Mouse (Mus musculus) lung, postnatal 25 days (tissue): Measurements from ENCODE around the gene Syn1.

ENCODE experiments used
- DNase-seq: peaks from one replicate; pipeline ENCODE4 v3.0.0; 2022; ENCODE audit warnings: low spot score

The Syn1 gene

DNA sequence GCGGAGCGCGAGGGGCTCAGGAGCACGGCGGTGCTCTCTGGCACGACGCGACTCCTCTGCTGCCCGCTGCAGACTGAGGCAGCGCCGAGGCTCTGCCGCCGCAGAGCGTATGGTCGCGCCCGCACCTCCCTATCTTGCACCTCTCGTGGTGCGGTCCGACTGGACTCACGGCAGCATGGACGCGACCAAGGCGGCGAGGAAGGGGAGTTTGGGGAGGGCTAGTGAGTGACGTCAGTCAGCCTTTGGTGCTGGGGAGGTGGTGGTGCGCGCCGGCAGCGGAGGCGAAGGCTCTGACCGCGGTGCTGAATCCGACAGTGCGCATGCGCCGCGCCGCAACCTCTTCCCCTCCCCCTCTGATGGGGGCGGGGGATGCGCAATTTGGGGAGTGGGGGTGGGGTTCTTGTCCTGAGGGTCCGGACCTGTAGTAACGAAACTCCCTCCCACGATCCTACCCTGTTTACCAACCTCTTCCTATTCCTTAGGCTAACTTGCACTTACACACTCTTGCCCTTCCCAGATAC is at the start of gene Syn1:
TSS of gene Syn1 (minus strand) at position 161 of the 521 bp plus-strand sequence.
- DNase-seq = peak; percentile 77

DNA sequence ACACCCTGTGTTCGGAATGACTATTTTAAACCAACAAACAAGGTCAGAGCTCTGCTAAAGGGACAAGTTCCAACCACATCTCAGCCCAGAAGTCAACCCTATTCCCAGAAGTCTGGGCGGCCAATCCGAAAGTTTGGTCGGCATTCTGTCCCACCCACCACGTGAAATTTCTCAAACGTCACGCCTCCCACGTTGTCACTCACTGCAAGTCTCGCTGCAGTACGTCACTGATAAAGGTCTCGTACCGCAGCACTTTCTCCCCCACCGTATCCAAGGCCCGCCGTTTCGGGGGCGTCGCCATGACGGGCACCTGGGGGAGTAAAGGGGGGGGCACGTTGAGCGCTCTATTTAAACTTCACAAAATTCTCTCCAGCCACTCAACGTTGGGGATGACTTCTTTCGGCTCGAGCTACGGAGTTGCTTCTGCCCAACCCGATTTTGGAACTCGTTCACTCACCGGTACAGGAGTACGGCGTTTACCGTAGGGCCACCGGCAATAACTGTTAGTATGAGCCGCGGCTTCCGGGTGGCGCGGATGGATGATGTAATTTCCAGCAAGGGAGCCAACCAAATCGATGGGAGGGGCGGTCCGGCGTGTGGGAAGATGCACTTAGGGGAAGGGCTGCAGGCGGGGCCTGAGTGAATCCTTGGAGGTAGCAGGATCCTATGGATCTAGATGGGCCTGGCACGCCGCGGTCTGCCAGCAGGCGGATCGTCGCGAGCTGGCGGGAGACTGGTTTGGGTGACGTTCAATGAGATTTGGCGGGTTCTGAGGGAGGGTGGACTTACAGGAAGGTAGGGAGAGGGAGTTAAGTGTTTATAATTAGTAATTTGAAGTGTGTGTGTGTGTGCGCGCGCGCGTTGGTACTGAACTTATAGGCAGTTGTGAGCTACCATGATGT is 40.9 kb upstream of the Syn1 start, which contains the start of gene Uxt:
TSS of gene Uxt (minus strand) at position 541 of the 902 bp plus-strand sequence.
- peak; percentile 88 for DNase-seq

DNA sequence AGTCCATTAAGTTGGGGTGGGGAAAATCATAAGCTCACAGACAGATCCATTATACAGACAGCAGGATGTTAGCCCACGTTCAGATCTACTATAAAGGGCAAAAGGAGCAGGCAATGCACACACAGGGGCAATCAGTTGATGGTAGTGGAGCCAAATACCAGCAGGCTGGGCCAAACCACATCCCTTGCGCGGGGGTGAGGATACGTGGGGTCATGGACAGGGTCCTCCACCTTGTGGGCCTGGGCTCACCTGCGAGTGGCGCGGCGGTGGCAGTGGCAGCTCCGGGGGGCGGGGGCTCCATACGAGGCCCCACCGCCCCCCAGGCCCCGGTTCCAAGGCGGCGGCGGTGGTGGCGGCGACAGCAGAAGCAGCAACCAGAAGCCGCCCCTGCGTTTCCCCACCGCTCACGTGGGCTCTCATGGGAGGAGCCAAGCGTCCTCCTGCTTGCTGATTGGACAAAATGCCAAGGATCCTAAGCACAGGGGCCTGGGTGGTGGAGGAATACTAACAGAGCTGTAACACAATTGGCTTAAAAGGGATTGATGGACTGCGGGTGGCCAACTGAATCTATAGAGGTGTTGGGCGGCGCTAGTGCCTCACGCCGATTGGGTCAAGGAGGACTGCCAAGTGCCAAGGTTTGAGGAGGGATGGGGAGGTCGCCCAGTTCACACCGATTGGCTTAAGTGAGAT is 29.5 kb upstream of the Syn1 start, which contains the start of gene Elk1:
TSS of gene Elk1 (minus strand) at position 418 of the 690 bp plus-strand sequence.
- peak; percentile 89 for DNase-seq

DNA sequence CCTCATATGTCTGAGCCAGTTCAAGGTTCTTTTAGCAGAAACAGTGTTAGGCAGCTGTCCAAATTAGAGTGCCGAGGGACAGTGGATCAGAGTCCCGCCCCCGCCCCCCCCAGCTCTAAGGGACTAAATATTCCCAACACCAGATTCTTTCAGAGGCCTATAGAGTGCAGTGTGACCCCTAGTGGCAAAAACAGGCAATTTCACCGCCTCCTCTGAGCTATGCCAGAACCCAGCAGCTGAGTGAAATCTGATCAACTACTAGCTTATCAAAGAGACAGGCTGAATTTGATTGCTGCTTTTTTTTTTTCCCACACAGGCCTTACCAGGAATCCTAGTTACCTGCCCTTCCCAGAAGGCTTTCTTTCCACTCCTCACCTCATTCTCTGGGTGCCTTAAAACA is 25.3 kb upstream of the Syn1 start:
- peak; percentile 44 for DNase-seq

DNA sequence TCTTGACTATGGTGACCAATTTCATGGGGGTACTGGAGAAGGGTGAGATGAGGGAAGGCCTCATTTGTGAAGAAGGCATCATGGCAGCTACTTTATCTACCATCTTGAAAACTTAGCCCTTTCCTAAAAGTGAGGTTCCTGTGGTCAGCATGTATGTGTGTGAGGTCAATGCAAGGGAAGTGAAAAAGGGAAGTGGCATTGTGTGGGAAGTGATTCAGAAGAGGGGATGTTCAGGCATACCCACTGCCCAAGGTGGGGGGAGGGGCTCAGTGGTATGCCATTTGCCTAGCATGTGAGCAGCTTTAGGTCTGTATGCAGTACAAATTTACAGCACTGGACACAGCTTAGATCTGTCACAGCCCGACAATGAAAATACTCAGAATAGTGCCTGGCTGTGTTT is 11.2 kb upstream of the Syn1 start:
- DNase-seq = peak; percentile 36

DNA sequence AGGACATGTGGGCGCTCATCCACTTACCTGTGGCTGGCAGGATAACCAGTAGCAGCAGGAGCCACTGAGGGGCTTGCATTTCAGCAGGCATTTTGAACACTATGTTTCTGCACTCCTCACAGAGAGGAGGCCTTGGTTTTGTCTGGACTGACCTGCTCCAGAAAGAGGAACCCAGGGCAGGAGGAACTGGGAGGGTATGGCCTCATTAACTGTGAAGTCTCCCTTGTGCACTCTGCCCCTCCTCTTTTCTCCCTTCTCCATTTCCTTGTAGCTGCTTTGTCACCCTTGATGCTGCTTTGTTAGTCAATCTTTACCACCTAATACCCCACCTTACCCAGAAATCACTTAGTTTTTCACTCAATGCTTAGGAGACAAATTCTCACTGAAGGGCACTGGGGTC is 10.6 kb upstream of the Syn1 start, which contains the start of gene Cfp:
TSS of gene Cfp (minus strand) at position 192 of the 400 bp plus-strand sequence.
- peak; percentile 7 for DNase-seq

DNA sequence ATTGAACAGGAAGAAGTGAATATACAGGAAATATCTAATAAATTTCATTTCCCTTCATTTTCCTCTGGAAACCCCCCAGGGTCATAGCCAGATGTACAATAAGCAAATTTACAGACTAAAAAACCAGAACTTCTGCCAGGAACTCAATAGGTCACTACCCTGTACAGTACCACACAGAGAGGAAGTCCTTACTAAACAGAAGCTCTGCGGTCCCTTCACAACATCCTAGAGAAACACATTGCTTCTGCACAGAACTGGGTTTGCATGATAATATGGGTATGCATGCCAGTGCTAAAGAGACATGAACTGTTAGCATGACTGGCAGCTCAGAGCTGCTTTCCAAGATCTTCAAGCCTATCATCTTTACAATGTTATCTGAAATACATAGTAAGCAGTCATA is 9.1 kb upstream of the Syn1 start:
- DNase-seq = no peak

DNA sequence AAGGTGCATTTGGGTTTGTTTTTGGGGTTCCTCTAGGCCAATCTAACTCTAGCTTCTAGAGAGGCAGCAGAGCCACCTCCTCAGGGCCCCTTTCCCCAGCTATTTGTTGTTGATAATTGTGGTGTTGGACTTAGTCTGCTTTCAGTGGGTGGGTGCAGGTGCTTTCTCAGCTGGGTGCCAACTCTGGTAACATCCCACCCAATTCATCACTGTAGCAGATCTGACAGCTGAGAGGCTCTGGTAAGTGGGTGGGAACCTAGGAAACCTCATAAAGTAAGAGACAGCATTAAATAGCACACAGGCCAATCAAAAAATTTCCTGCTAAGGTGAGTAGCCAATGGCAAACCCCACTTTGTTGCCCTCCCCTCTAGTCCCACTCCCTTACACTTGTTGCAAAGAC is 4.2 kb upstream of the Syn1 start:
- no peak for DNase-seq

DNA sequence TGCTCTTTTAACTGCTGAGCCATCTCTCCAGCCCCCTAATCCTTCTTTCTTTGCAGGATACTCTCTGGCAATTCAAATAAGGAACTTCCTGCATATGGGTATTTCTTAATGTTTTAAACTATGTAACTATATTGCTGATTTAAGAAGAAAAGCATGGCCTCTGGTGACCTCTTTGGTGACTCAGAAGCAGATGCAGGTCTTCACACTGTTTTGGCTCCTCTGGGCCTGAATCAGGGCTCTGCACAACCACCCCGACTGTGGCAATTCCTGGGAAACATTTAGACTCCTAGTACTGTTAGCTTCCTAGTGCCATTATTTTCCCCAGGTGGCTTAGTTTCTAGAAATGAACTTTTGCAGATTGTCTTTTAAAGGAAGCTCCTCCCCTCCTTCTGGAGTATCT is 2.7 kb upstream of the Syn1 start:
- no peak for DNase-seq

DNA sequence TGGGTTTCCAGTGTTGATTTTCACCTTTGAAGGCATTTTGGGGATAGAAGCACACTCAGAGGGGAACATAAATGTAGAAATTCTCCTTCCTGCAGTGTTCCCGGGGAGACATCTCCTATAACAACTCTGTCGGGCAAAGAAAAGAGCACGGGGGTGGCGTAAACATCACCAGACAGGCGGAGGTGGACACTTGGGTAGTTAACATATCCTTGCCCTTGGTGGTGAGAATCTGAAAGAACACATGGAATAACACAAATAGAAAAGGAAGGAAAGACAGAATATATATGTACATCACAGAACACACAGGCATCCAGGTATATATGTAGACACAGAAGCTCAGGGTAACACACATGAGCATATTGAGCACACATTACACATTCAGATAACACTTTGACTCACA is 562 bp upstream of the Syn1 start:
- no peak for DNase-seq

DNA sequence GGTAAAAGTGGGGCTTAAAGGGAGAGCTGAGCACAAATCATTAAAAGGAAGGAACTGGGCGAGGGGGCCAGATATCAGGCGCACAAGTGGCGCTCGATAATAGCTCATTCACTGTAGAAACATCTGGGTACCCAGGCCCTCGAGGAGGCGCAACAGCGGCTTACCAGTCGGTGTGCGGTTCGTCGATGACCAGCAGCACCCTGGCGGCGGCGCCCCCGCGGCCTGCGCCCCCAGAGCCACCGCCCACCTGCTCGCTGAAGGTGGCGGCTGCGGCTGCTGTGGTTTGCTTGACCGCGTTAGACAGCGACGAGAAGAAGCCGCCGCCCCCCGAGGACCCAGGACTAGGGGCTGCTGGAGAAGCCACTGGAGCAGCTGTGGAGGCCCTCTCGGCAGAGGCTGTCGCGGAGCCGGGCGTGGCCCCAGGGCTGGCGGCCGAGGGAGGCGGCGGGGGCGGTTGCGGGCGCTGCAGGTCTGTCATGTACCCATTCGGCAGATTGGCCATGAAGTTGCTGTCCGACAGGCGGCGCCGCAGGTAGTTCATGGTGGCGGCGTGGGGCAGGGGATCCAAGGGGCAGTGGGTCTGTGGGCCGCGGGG is 458 bp downstream of the Syn1 start:
- no peak for DNase-seq

DNA sequence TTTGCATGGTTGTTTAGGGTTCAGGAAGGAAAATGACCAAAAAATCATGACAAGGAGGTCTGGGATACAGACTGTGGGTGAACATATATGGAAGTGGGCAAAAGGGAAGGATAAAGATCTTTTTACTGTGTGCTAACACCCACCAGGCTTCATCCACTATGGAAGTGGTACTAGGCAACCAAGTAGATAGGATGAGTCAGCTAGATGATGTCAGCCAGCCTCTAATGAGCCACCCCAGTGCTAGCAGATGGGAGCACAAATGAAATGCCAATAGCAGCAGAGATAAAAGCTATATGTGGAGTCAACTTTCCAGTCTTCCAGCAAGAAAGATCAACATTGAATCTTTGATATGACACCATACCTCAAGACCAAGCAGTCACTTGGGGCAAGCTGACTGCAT is 5.7 kb downstream of the Syn1 start:
- DNase-seq = no peak

DNA sequence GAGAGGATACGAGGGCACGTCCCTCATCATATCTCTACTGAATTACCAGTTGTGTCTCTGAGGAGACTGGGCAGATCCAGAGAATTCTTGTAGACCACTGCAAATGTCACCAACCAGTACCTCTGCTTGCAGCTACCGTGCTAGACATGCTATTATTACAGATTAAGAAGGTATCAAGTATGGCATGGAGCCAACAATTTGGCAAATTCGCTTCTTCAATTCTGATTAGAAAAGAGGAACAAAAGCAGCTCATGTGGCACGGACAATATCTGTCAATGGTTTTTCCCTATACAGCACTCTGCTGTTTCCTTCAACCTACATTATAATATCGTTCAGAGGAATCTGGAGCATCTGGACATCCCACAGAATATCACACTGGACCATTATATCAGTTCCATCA is 7.1 kb downstream of the Syn1 start:
- DNase-seq = no peak

DNA sequence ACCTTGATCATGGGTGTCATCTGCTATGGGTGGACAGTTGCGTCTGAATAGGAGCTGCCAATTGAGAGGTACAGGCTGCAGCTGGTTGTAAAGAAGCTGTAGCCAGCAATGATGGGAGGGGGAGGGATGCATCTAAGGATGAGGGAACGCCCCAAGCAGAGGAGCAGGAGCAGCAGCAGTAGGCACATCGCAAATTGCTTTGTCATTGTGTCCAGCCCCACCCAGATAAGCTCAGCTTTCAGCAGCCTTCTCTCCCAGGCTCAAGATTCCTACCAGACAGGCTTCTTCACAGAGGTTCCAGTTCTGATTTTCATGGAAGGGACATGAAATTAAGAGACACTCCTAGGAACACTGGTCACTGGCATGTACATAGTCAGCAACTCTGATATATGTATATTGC is 10.7 kb downstream of the Syn1 start:
- DNase-seq = no peak

DNA sequence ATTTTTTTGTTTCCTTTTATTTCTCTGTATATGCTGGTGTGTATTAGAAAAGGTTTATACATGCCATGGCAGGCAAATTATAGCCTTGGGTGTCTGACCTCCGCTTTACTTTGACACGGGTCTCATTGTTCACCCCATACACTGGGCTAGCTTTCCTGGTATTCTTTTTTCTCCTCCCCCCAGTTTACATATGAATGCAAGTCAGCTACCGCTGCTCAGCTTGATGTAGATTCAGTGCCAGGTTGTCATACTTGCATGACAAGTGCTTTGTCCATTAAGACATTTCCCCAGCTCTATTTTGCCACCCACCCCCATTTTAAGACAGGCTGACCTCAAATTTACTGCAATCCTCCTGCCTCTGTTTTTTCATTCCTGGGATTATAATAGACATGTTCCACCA is 45.6 kb downstream of the Syn1 start:
- DNase-seq = no peak

DNA sequence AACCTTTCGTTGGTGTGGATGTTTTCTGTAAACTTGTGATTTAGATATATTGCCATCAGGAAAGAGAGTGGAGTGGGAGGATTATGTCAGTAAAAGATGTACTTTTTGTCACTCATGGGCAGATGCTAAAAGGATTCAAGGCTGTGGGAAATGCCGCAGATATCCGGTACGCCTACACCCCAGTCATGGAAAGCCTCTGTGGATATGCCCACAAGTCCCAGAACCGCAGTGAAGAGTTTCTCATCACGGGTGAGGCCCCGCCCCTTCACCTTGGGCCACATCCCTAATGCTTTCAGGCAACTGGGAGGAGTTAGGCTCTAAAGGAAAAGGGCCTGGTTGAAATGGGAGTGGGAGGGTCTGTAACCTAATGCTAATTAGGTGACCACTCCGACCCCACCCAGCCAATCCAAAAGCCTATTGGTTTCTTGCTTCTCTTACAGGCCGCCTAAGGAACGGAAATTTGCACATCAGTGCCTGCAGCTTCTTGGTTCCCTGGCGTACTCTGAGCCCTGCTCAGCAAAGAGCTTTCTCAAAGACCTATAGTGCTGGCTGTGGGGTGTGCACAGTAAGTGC is 47.8 kb downstream of the Syn1 start:
- DNase-seq = no peak

DNA sequence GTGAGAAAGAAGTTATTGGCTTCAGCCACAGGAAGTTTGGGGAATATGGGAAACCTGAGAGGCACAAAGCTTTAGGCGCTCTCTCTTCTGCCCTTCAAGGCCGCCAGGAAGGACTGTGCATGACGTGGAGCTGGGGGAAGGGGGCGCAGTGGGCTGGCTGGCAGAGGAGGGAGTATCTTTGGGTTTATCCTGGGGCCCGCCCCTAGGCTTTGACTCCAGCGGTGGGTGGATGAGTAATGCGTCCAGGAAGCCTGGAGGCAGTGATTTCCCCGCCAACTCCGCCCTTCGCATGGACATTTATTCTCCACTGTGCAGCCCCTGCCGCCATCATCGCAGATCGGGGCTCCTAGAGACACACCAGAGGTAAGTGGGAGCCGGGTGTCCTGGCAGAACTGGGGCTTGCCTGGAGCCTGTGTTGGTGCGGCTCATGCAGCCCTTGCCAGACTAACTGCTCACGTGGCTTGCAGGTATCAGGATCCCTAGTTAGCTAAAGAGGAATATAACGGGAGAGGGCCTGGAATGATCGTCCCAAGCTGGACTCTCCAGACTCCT is 50.8 kb downstream of the Syn1 start, which contains the start of gene Timp1:
TSS of gene Timp1 (plus strand) at position 205 of the 552 bp plus-strand sequence.
- peak; percentile 16 for DNase-seq

DNA sequence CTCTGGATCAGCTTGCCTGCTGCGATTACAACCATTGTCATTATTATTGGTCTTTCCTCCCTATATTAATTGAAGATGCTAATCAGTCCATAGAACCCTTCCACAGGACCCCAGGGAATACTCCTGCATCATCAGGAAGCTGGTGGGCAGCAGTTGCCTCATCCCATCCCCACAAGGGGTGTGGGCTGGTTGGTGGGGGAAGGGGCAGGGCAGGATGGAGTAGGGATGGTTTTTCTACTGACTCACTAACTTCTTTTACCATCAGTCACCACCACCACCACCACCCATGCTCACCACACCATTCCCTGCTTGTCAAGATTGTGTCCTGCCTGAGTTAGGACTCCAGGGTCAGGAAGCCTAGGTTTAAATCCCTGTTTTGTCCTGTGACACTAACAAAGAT is 51.6 kb downstream of the Syn1 start:
- DNase-seq = no peak

DNA sequence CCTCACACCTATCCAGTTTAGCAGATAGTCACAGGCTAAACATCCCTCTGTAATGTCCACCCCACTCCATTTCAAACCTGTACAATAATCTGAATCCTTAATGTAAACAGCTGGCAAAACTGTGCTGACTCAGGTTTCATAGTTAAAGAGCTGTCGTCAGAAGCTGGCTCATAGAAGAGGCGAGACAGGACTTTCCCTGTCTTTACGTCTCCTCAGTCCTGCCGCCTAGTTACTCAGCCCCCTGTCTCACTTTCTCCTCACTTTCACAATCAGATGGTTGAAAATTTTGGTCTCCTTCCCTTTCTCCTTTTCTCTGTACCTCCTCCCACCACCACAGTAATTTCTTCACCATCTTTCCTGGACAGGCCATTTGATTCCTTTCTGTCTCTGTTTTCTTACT is 52.7 kb downstream of the Syn1 start:
- DNase-seq = no peak

DNA sequence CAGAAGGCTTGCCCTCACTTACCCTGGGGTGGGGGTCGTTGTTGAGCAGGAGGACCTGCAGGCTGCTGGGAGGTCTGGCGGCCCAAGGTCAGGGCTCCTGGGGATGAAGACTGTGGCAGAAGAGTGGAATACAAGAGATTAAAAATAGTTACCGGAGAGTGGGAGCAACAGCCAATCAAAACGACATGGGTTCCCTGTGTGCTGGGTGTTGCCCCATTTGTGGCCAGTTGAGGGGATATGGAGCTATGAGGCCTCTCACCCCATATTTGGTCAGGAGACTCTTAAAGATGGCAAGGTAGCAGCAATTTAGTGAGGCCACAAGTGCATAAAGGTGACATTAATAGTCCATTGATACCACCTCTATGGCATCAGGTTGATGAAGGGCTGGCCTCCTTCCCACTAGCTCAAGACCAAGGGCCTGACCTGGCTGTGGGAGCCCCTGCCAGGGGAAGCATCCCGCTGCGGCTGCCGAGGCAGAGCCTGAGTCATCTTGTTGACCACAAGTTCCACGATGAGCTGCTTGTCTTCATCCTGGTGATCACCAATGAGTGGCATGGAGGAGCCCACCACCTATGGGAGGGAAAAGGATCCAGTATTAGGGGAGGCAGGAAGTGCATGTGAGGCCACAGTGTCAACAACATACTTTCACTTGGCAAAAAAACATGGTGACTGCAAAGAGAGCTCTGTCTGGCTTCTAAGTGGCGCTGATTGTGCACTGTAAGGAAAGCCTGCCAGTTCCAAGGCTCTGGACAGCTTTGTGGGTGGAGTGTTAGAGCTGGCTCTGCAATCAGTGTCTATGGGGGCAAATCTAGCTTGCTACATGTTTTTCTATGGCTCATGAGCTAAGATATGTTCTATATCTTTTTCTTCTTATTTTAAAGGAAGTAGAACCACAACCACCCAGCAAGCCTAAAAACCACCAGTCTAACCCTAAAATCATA is 57.4 kb downstream of the Syn1 start:
- DNase-seq = no peak
